Mouse (Mus musculus): ENCODE results near the gene 6030468B19Rik. TPM values are rescaled to one million over a fixed set of nuclear protein-coding genes. Genes with fewer than 3 reads are reported as not detected.

The 6030468B19Rik gene
- polyA plus RNA-seq, 1 experiment from 2014 or later = 0.24 TPM

GRCm38 (mm10) chr11:117821868-117822267 is 24.4 kb downstream of the 6030468B19Rik start:
- ATAC-seq (ENCODE audit: low FRiP score) (no peak), DNase-seq (ENCODE audit: low spot score) (no peak)
- H3K4me2 ChIP-seq (replicated peaks) = no peak overlapping the region
- WGBS = 85% methylated on average over 9 of the region's 9 CpGs
- H3K27ac ChIP-seq = no peak overlapping the region
- H3K4me1 ChIP-seq (replicated peaks; ENCODE audit: control insufficient read depth, insufficient read depth, low read length) = peaks cover 23% of the 10 kb centered on the region
- H3K9me3 ChIP-seq (ENCODE audit: control insufficient read depth, low read length) = no peaks in the 10 kb centered on the region
- H3K27me3 ChIP-seq (ENCODE audit: control insufficient read depth, insufficient read depth, low read length) = no peaks in the 10 kb centered on the region
- H3K9ac ChIP-seq = no peak overlapping the region
- no peak overlapping the region for H3K4me3 ChIP-seq (replicated peaks; ENCODE audit: low read length)
- no peaks in the 10 kb centered on the region for H3K36me3 ChIP-seq (replicated peaks; ENCODE audit: control insufficient read depth, insufficient read depth)

GRCm38 (mm10) chr11:117822728-117823241 is 25.3 kb downstream of the 6030468B19Rik start:
- no peak for ATAC-seq (ENCODE audit: low FRiP score)
- no peaks in the 10 kb centered on the region for H3K36me3 ChIP-seq (replicated peaks; ENCODE audit: control insufficient read depth, insufficient read depth)
- no peaks in the 10 kb centered on the region for H3K27me3 ChIP-seq (ENCODE audit: control insufficient read depth, insufficient read depth, low read length)
- 89% methylated on average over 7 of the region's 7 CpGs for WGBS
- no peak overlapping the region for H3K27ac ChIP-seq
- H3K4me1 ChIP-seq (replicated peaks; ENCODE audit: control insufficient read depth, insufficient read depth, low read length) = peaks cover 23% of the 10 kb centered on the region
- no peak overlapping the region for H3K4me2 ChIP-seq (replicated peaks)
- no peak overlapping the region for H3K4me3 ChIP-seq (replicated peaks; ENCODE audit: low read length)
- no peak overlapping the region for H3K9ac ChIP-seq
- no peak for DNase-seq (ENCODE audit: low spot score)
- H3K9me3 ChIP-seq (ENCODE audit: control insufficient read depth, low read length) = no peaks in the 10 kb centered on the region

GRCm38 (mm10) chr11:117823411-117823810 is 26.0 kb downstream of the 6030468B19Rik start:
- H3K4me1 ChIP-seq (replicated peaks; ENCODE audit: control insufficient read depth, insufficient read depth, low read length) = peaks cover 23% of the 10 kb centered on the region
- WGBS = 96% methylated on average over 6 of the region's 6 CpGs
- H3K27ac ChIP-seq = no peak overlapping the region
- H3K9me3 ChIP-seq (ENCODE audit: control insufficient read depth, low read length) = no peaks in the 10 kb centered on the region
- no peak overlapping the region for H3K4me3 ChIP-seq (replicated peaks; ENCODE audit: low read length)
- no peaks in the 10 kb centered on the region for H3K36me3 ChIP-seq (replicated peaks; ENCODE audit: control insufficient read depth, insufficient read depth)
- H3K27me3 ChIP-seq (ENCODE audit: control insufficient read depth, insufficient read depth, low read length) = no peaks in the 10 kb centered on the region
- no peak overlapping the region for H3K9ac ChIP-seq
- ATAC-seq (ENCODE audit: low FRiP score) (no peak), DNase-seq (ENCODE audit: low spot score) (no peak)
- no peak overlapping the region for H3K4me2 ChIP-seq (replicated peaks)

- Histone ChIP-seq H3K9me3 (ENCODE audit: control insufficient read depth, low read length) (no peaks in the 10 kb centered on the region), H3K4me1 (replicated peaks; ENCODE audit: control insufficient read depth, insufficient read depth, low read length) (peaks cover 29% of the 10 kb centered on the region), H3K27me3 (ENCODE audit: control insufficient read depth, insufficient read depth, low read length) (no peaks in the 10 kb centered on the region), H3K27ac (no peak overlapping the region), H3K4me2 (replicated peaks) (peak overlapping the region; percentile 67), H3K4me3 (replicated peaks; ENCODE audit: low read length) (peak overlapping the region; percentile 35), H3K9ac (peak overlapping the region; percentile 11; the same call in 1 of the 2 replicates), H3K36me3 (replicated peaks; ENCODE audit: control insufficient read depth, insufficient read depth) (no peaks in the 10 kb centered on the region)
- ATAC-seq (ENCODE audit: low FRiP score) (peak; percentile 76), DNase-seq (ENCODE audit: low spot score) (peak; percentile 89)
- WGBS = 18% methylated on average over 23 of the region's 23 CpGs
Observed at GRCm38 (mm10) chr11:117824060-117824969, 26.9 kb downstream of the 6030468B19Rik start.

GRCm38 (mm10) chr11:117825333-117826101 is 28.1 kb downstream of the 6030468B19Rik start, which contains the start of the genes Afmid and Tk1:
Afmid (plus strand) TSS chr11:117825924.
Tk1 (minus strand) TSS chr11:117826092.
- no peaks in the 10 kb centered on the region for H3K9me3 ChIP-seq (ENCODE audit: control insufficient read depth, low read length)
- ATAC-seq (ENCODE audit: low FRiP score) = 0 out of 2 replicates have a peak, but pooled peaks have one; percentile 46
- H3K4me3 ChIP-seq (replicated peaks; ENCODE audit: low read length) = peak within 1 kb of the TSS; percentile 35
- no peaks in the 10 kb centered on the region for H3K36me3 ChIP-seq (replicated peaks; ENCODE audit: control insufficient read depth, insufficient read depth)
- peak within 1 kb of the TSS; percentile 60; the same call in 1 of the 2 replicates for H3K27ac ChIP-seq
- under 1% methylated on average over 34 of the region's 34 CpGs for WGBS
- peaks cover 31% of the 10 kb centered on the region for H3K4me1 ChIP-seq (replicated peaks; ENCODE audit: control insufficient read depth, insufficient read depth, low read length)
- no peaks in the 10 kb centered on the region for H3K27me3 ChIP-seq (ENCODE audit: control insufficient read depth, insufficient read depth, low read length)
- DNase-seq (ENCODE audit: low spot score) = peak; percentile 73
- peak within 1 kb of the TSS; percentile 50 for H3K9ac ChIP-seq
- peak within 1 kb of the TSS; percentile 67 for H3K4me2 ChIP-seq (replicated peaks)

GRCm38 (mm10) chr11:117826164-117826563 is 28.7 kb downstream of the 6030468B19Rik start:
- DNase-seq (ENCODE audit: low spot score) = peak; percentile 37
- ATAC-seq (ENCODE audit: low FRiP score) = no peak

GRCm38 (mm10) chr11:117826916-117827315 is 29.5 kb downstream of the 6030468B19Rik start:
- Histone ChIP-seq H3K9me3 (ENCODE audit: control insufficient read depth, low read length) (no peaks in the 10 kb centered on the region), H3K4me2 (replicated peaks) (no peak overlapping the region), H3K9ac (no peak overlapping the region), H3K36me3 (replicated peaks; ENCODE audit: control insufficient read depth, insufficient read depth) (no peaks in the 10 kb centered on the region), H3K27ac (no peak overlapping the region), H3K4me1 (replicated peaks; ENCODE audit: control insufficient read depth, insufficient read depth, low read length) (peaks cover 31% of the 10 kb centered on the region), H3K27me3 (ENCODE audit: control insufficient read depth, insufficient read depth, low read length) (no peaks in the 10 kb centered on the region), H3K4me3 (replicated peaks; ENCODE audit: low read length) (no peak overlapping the region)
- ATAC-seq (ENCODE audit: low FRiP score) (no peak), DNase-seq (ENCODE audit: low spot score) (no peak)
- 73% methylated on average over 8 of the region's 8 CpGs for WGBS

More at GRCm38 (mm10) chr11:117826164-117826563, 28.7 kb downstream of the 6030468B19Rik start:
- Histone ChIP-seq H3K4me1 (replicated peaks; ENCODE audit: control insufficient read depth, insufficient read depth, low read length) (peaks cover 31% of the 10 kb centered on the region), H3K9me3 (ENCODE audit: control insufficient read depth, low read length) (no peaks in the 10 kb centered on the region), H3K4me2 (replicated peaks) (peak overlapping the region; percentile 67), H3K36me3 (replicated peaks; ENCODE audit: control insufficient read depth, insufficient read depth) (no peaks in the 10 kb centered on the region), H3K27me3 (ENCODE audit: control insufficient read depth, insufficient read depth, low read length) (no peaks in the 10 kb centered on the region), H3K27ac (peak overlapping the region; percentile 60; the same call in 1 of the 2 replicates), H3K9ac (peak overlapping the region; percentile 50), H3K4me3 (replicated peaks; ENCODE audit: low read length) (peak overlapping the region; percentile 35)
- WGBS = 10% methylated on average over 5 of the region's 5 CpGs

GRCm38 (mm10) chr11:117827386-117827785 is 29.9 kb downstream of the 6030468B19Rik start:
- no peak for ATAC-seq (ENCODE audit: low FRiP score)
- 73% methylated on average over 3 of the region's 3 CpGs for WGBS
- Histone ChIP-seq H3K4me1 (replicated peaks; ENCODE audit: control insufficient read depth, insufficient read depth, low read length) (peaks cover 31% of the 10 kb centered on the region), H3K4me2 (replicated peaks) (no peak overlapping the region), H3K9me3 (ENCODE audit: control insufficient read depth, low read length) (no peaks in the 10 kb centered on the region), H3K36me3 (replicated peaks; ENCODE audit: control insufficient read depth, insufficient read depth) (no peaks in the 10 kb centered on the region), H3K9ac (no peak overlapping the region), H3K27me3 (ENCODE audit: control insufficient read depth, insufficient read depth, low read length) (no peaks in the 10 kb centered on the region), H3K27ac (no peak overlapping the region), H3K4me3 (replicated peaks; ENCODE audit: low read length) (no peak overlapping the region)
- DNase-seq (ENCODE audit: low spot score) = no peak
